Comparison of ENCODE assay signal across 8 mouse cellular contexts in the genomic region with DNA sequence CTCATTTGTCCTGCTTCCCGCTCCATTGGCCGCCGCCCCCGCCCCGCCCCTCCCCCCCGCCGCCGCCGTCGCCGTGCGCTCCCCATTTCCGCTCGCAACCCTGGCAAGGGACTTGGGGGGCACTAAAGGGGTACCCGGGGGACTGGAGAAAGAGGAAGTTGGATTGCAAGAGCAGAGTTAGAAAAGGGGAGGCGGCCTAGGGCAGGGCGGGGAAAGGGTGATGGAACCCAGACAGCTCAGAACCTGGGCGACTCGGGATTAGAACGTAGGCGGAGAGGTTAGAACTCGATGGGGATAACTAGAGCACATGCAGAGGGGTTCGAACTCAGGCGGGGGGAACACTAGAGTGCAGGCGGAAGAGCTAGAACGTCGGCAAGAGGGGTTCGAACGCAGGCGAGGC. TPM values are rescaled to one million over a fixed set of nuclear protein-coding genes. Genes with fewer than 3 reads are reported as not detected.
DNase-seq lines count a peak whose midpoint lies in the region; ATAC-seq and TF ChIP-seq lines count a peak whose summit lies in the region.

No protein-coding gene starts in this region.

- 3% methylated on average over 30 of the region's 30 CpGs for WGBS in kidney, adult 2 months
- 2% methylated on average over 28 of the region's 30 CpGs for WGBS in hindbrain, embryonic 16.5 days
- WGBS in midbrain, embryonic 10.5 days = 1% methylated on average over 30 of the region's 30 CpGs

- no peak for TF ChIP-seq POLR2A in kidney, adult 2 months (IDR thresholded peaks at IDR 0.05; ENCODE audit: low read depth, low read length)
- TF ChIP-seq POLR2A in bone marrow macrophage, adult 2 months (IDR thresholded peaks at IDR 0.05; ENCODE audit: borderline replicate concordance, low read depth, low read length) = no peak

- H3K9ac ChIP-seq in hindbrain, embryonic 16.5 days (ENCODE audit: low read depth, low read length) = peak overlapping the region; percentile 56

- H3K4me1 ChIP-seq in kidney, adult 2 months (ENCODE audit: control insufficient read depth, insufficient read depth, low read length) = no peaks in the 10 kb centered on the region
- no peaks in the 10 kb centered on the region for H3K4me1 ChIP-seq in bone marrow macrophage, adult 2 months (ENCODE audit: control insufficient read depth, insufficient read depth, low read length)
- peaks cover 18% of the 10 kb centered on the region for H3K4me1 ChIP-seq in hindbrain, embryonic 16.5 days (ENCODE audit: control insufficient read depth, insufficient read depth, low read depth, low read length)
- H3K4me1 ChIP-seq in midbrain, embryonic 10.5 days = peaks cover 62% of the 10 kb centered on the region

- ATAC-seq in hindbrain, embryonic 16.5 days = no peak

- TF ChIP-seq CTCF in kidney, adult 2 months (conservative IDR thresholded peaks at IDR 0.05; ENCODE audit: insufficient read depth, insufficient read length, low read depth, low read length) = no peak
- no peak for TF ChIP-seq CTCF in bone marrow macrophage, adult 2 months (IDR thresholded peaks at IDR 0.05; ENCODE audit: low read depth, low read length)

- no peak overlapping the region for H3K27ac ChIP-seq in kidney, adult 2 months (ENCODE audit: insufficient read depth, low read depth, low read length)
- H3K27ac ChIP-seq in bone marrow macrophage, adult 2 months (ENCODE audit: insufficient read depth, low read depth, low read length) = no peak overlapping the region
- no peak overlapping the region for H3K27ac ChIP-seq in hindbrain, embryonic 16.5 days (ENCODE audit: low read depth, low read length)
- peak overlapping the region; percentile 84 for H3K27ac ChIP-seq in midbrain, embryonic 10.5 days (replicated peaks)

- DNase-seq in kidney, adult 2 months = peak; percentile 8
- no peak for DNase-seq in kidney, adult 18-20 months
- no peak for DNase-seq in midbrain, embryonic 10.5 days (ENCODE audit: low spot score)
- peak; percentile 81 for DNase-seq in thymus, postnatal 14 days
- no peak for DNase-seq in gastrocnemius, postnatal 10 days
- DNase-seq in ovary, adult 18-20 months (ENCODE audit: low spot score) = no peak

- H3K4me3 ChIP-seq in kidney, adult 2 months (ENCODE audit: insufficient read depth, low read depth, low read length) = peak overlapping the region; percentile 46
- H3K4me3 ChIP-seq in bone marrow macrophage, adult 2 months (ENCODE audit: insufficient read depth, low read length) = peak overlapping the region; percentile 19
- peak overlapping the region; percentile 38 for H3K4me3 ChIP-seq in hindbrain, embryonic 16.5 days (ENCODE audit: low read length)
- H3K4me3 ChIP-seq in midbrain, embryonic 10.5 days = peak overlapping the region; percentile 56

- H3K9me3 ChIP-seq in hindbrain, embryonic 16.5 days (ENCODE audit: control insufficient read depth, low read length) = no peaks in the 10 kb centered on the region
- H3K9me3 ChIP-seq in midbrain, embryonic 10.5 days (replicated peaks) = peaks cover 3% of the 10 kb centered on the region; the same call in 1 of the 2 replicates

- H3K36me3 ChIP-seq in kidney, adult 2 months (ENCODE audit: control insufficient read depth, insufficient read depth, low read length) = no peaks in the 10 kb centered on the region
- H3K36me3 ChIP-seq in hindbrain, embryonic 16.5 days (ENCODE audit: control insufficient read depth, insufficient read depth, low read length) = no peaks in the 10 kb centered on the region; the same call in 1 of the 2 replicates
- H3K36me3 ChIP-seq in midbrain, embryonic 10.5 days = no peaks in the 10 kb centered on the region

- peak overlapping the region; percentile 66 for H3K4me2 ChIP-seq in hindbrain, embryonic 16.5 days (ENCODE audit: low read length)

- no peaks in the 10 kb centered on the region; the same call in 1 of the 2 replicates for H3K27me3 ChIP-seq in kidney, adult 2 months (replicated peaks; ENCODE audit: control insufficient read depth, insufficient read depth, low read length)
- peaks cover 40% of the 10 kb centered on the region for H3K27me3 ChIP-seq in hindbrain, embryonic 16.5 days (replicated peaks; ENCODE audit: control insufficient read depth, insufficient read depth, low read length)
- peaks cover 81% of the 10 kb centered on the region for H3K27me3 ChIP-seq in midbrain, embryonic 10.5 days (ENCODE audit: low read depth, poor library complexity, severe bottlenecking)

RNA-seq across cellular contexts. Expression of a gene that starts 10.2 kb away (rescaled TPM):
- polyA plus RNA-seq in kidney, adult 2 months (2012; rRNA removed) = not detected in 2 replicates
- not detected in 2 replicates for polyA plus RNA-seq in bone marrow macrophage, adult 2 months (2012; ENCODE audit: insufficient read depth, insufficient read length, missing spikeins)
- polyA plus RNA-seq in hindbrain, embryonic 16.5 days (2015; fragmentation: Nextera tagmentation; extraction: Ambion mirVana) = 4.6 and 5.2 TPM in 2 replicates
- 0.63 and 0.81 TPM in 2 replicates for polyA plus RNA-seq in midbrain, embryonic 10.5 days (2016; fragmentation: Nextera tagmentation; extraction: Ambion mirVana)
- total RNA-seq in gastrocnemius, postnatal 10 days (2021) = not detected

RNA-seq across cellular contexts. Expression of a gene that starts 18.1 kb away (rescaled TPM):
- 549 and 618 TPM in 2 replicates for polyA plus RNA-seq in kidney, adult 2 months (2012; rRNA removed)
- polyA plus RNA-seq in bone marrow macrophage, adult 2 months (2012; ENCODE audit: insufficient read depth, insufficient read length, missing spikeins) = 205 and 226 TPM in 2 replicates
- 345 and 404 TPM in 2 replicates for polyA plus RNA-seq in hindbrain, embryonic 16.5 days (2015; fragmentation: Nextera tagmentation; extraction: Ambion mirVana)
- 89.0 and 109 TPM in 2 replicates for polyA plus RNA-seq in midbrain, embryonic 10.5 days (2016; fragmentation: Nextera tagmentation; extraction: Ambion mirVana)
- 100 to 1,000 TPM; 163 to 166 TPM for total RNA-seq in gastrocnemius, postnatal 10 days (2021)

RNA-seq across cellular contexts. Expression of a gene that starts 51.3 kb away (rescaled TPM):
- polyA plus RNA-seq in kidney, adult 2 months (2012; rRNA removed) = 1.4 and 1.8 TPM in 2 replicates
- 70.0 and 85.8 TPM in 2 replicates for polyA plus RNA-seq in bone marrow macrophage, adult 2 months (2012; ENCODE audit: insufficient read depth, insufficient read length, missing spikeins)
- 678 and 702 TPM in 2 replicates for polyA plus RNA-seq in hindbrain, embryonic 16.5 days (2015; fragmentation: Nextera tagmentation; extraction: Ambion mirVana)
- polyA plus RNA-seq in midbrain, embryonic 10.5 days (2016; fragmentation: Nextera tagmentation; extraction: Ambion mirVana) = 11.1 and 27.0 TPM in 2 replicates
- 1 to 10 TPM; 1.9 to 4.0 TPM for total RNA-seq in gastrocnemius, postnatal 10 days (2021)

RNA-seq across cellular contexts. Expression of a gene that starts 51.7 kb away (rescaled TPM):
- polyA plus RNA-seq in kidney, adult 2 months (2012; rRNA removed) = 92.6 and 111 TPM in 2 replicates
- polyA plus RNA-seq in bone marrow macrophage, adult 2 months (2012; ENCODE audit: insufficient read depth, insufficient read length, missing spikeins) = 197 and 204 TPM in 2 replicates
- polyA plus RNA-seq in hindbrain, embryonic 16.5 days (2015; fragmentation: Nextera tagmentation; extraction: Ambion mirVana) = 47.0 and 62.1 TPM in 2 replicates
- 60.4 and 62.5 TPM in 2 replicates for polyA plus RNA-seq in midbrain, embryonic 10.5 days (2016; fragmentation: Nextera tagmentation; extraction: Ambion mirVana)
- 10 to 100 TPM; 40.7 to 64.0 TPM for total RNA-seq in gastrocnemius, postnatal 10 days (2021)

RNA-seq across cellular contexts. Expression of a gene that starts 57.3 kb away (rescaled TPM):
- 2.0 and 27.1 TPM in 2 replicates for polyA plus RNA-seq in kidney, adult 2 months (2012; rRNA removed)
- polyA plus RNA-seq in bone marrow macrophage, adult 2 months (2012; ENCODE audit: insufficient read depth, insufficient read length, missing spikeins) = not detected in 2 replicates
- 0.34 and 0.39 TPM in 2 replicates for polyA plus RNA-seq in hindbrain, embryonic 16.5 days (2015; fragmentation: Nextera tagmentation; extraction: Ambion mirVana)
- polyA plus RNA-seq in midbrain, embryonic 10.5 days (2016; fragmentation: Nextera tagmentation; extraction: Ambion mirVana) = 0.15 and 0.23 TPM in 2 replicates
- 1 to 10 TPM in 1 of 2 experiments, under 1 TPM in 1; 0.21 to 1.6 TPM for total RNA-seq in gastrocnemius, postnatal 10 days (2021)

Comparison
In these comparisons a context has a peak if more than half of its experiments do, and no peak if none do; other contexts are left out.
1. DNase-seq: peak in kidney, adult 2 months (single experiment) and thymus, postnatal 14 days (single experiment); none in kidney, adult 18-20 months (single experiment), midbrain, embryonic 10.5 days (single experiment), gastrocnemius, postnatal 10 days (single experiment) and ovary, adult 18-20 months (single experiment).
2. Peak in every context shown above with its lines, with median percentiles within 50 percentile points of each other: H3K4me3 ChIP-seq.